ENCODE assay signal across 13 mouse cellular contexts in the genomic region with DNA sequence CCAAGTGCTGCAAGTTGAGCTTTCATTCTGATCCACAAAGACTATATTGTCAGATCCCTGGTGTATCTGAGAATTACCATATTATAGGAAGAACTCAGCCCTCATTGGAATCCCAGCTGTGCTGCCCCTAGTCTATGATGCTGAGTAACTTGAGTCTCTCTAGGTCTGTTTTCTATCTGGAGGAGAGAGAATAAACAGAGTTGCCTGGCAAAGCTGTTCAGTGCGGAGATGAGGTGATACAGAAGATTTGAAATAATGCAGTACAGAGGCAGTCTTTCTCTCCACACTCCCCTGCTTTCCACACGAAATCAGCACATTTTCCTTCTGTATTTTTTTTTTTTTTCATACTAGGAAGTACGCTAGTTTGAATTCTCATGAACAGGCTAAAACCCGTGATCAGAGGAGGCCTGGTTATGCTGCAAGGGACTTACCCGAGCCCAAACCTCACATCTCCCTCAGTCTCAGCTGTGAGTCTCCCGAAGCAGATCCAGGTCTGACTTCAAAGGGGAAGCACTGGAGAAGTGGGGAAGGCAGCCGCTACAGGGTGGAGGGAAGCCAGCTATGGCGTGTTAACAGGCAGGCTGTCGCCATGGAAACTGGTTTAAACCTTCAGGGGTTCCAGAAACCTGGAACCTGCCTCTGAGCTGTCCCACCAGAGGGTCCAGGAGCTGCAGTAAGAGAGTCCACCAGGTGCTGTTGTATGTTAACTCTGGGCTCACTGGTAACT. TPM values are rescaled to one million over a fixed set of nuclear protein-coding genes. Genes with fewer than 3 reads are reported as not detected.
DNase-seq lines count a peak whose midpoint lies in the region; ATAC-seq lines count a peak whose summit lies in the region.
"Had no signal": no experiment of that assay in that cellular context is flagged by ENCODE, and none has a peak within 500 bp of the region (broad histone marks: within the 10 kb centered on the region; RNA-seq: fewer than 3 reads in every experiment).

No protein-coding gene starts in this region.

- no peak overlapping the region for H3K4me3 ChIP-seq in heart, embryonic 10.5 days
- no peak overlapping the region for H3K4me3 ChIP-seq in limb, embryonic 12.5 days (replicated peaks)
- no peak overlapping the region for H3K4me3 ChIP-seq in stomach, embryonic 14.5 days (ENCODE audit: low read depth, low read length)
- H3K4me3 ChIP-seq: layer of hippocampus, adult 2 months; megakaryocyte, embryonic 14.5 days had no signal

- H3K27me3 ChIP-seq in heart, embryonic 10.5 days (ENCODE audit: insufficient read depth, poor library complexity, severe bottlenecking) = no peaks in the 10 kb centered on the region
- H3K27me3 ChIP-seq in limb, embryonic 12.5 days = no peaks in the 10 kb centered on the region
- no peaks in the 10 kb centered on the region for H3K27me3 ChIP-seq in stomach, embryonic 14.5 days (ENCODE audit: control insufficient read depth, insufficient read depth, low read length)
- H3K27me3 ChIP-seq: megakaryocyte, embryonic 14.5 days had no signal

- 0 out of 2 replicates have a peak, but pooled peaks cover 6% of the 10 kb centered on the region for H3K4me1 ChIP-seq in heart, embryonic 10.5 days
- H3K4me1 ChIP-seq in limb, embryonic 12.5 days (replicated peaks) = peaks cover 11% of the 10 kb centered on the region
- H3K4me1 ChIP-seq in stomach, embryonic 14.5 days (ENCODE audit: control insufficient read depth, insufficient read depth, low read length) = peaks cover 12% of the 10 kb centered on the region; the same call in 1 of the 2 replicates

- peak; percentile 37; the same call in 1 of the 2 replicates for ATAC-seq in limb, embryonic 12.5 days (ENCODE audit: insufficient number of reproducible peaks, insufficient read depth, low FRiP score, low TSS enrichment, low read depth)
- ATAC-seq in stomach, embryonic 14.5 days (ENCODE audit: insufficient number of reproducible peaks, insufficient read depth, low FRiP score, low read depth) = no peak
- ATAC-seq: CD4-positive, CD25-positive, alpha-beta regulatory T cell, adult 4 months had no signal

- H3K4me2 ChIP-seq in limb, embryonic 12.5 days = no peak overlapping the region
- no peak overlapping the region for H3K4me2 ChIP-seq in stomach, embryonic 14.5 days (replicated peaks; ENCODE audit: low read depth, low read length)

- H3K27ac ChIP-seq in heart, embryonic 10.5 days = no peak overlapping the region
- H3K27ac ChIP-seq in limb, embryonic 12.5 days = peak overlapping the region; percentile 57
- H3K27ac ChIP-seq in stomach, embryonic 14.5 days (ENCODE audit: low read length) = peak overlapping the region; percentile 61
- H3K27ac ChIP-seq: layer of hippocampus, adult 2 months had no signal

- 78% methylated on average over 9 of the region's 9 CpGs for WGBS in heart, embryonic 10.5 days
- WGBS in limb, embryonic 12.5 days = 60% methylated on average over 9 of the region's 9 CpGs
- WGBS in stomach, embryonic 14.5 days = 68% methylated on average over 9 of the region's 9 CpGs

- no peaks in the 10 kb centered on the region for H3K9me3 ChIP-seq in heart, embryonic 10.5 days
- no peaks in the 10 kb centered on the region for H3K9me3 ChIP-seq in limb, embryonic 12.5 days
- no peaks in the 10 kb centered on the region for H3K9me3 ChIP-seq in stomach, embryonic 14.5 days (ENCODE audit: control insufficient read depth, low read depth, low read length)
- H3K9me3 ChIP-seq: megakaryocyte, embryonic 14.5 days had no signal

- peak; percentile 91 for DNase-seq in heart, adult 11 months
- DNase-seq in heart, embryonic 10.5 days (ENCODE audit: low spot score) = no peak
- DNase-seq in right cerebral cortex, postnatal 25 days = peak; percentile 27
- no peak for DNase-seq in right cerebral cortex, postnatal 14 days
- DNase-seq in Muller cell, postnatal 12 days (ENCODE audit: inconsistent ontology term) = no peak
- no peak for DNase-seq in gastrocnemius, postnatal 4 days (ENCODE audit: low spot score in 2 of 2)
- DNase-seq: cerebellum, adult 9-10 months; thymus, postnatal 36 days had no signal

- peaks cover 76% of the 10 kb centered on the region for H3K36me3 ChIP-seq in heart, embryonic 10.5 days
- H3K36me3 ChIP-seq in limb, embryonic 12.5 days = peaks cover 80% of the 10 kb centered on the region
- peaks cover 37% of the 10 kb centered on the region for H3K36me3 ChIP-seq in stomach, embryonic 14.5 days (ENCODE audit: control insufficient read depth, insufficient read depth, low read length)

- H3K9ac ChIP-seq in limb, embryonic 12.5 days (replicated peaks) = no peak overlapping the region
- H3K9ac ChIP-seq in stomach, embryonic 14.5 days (replicated peaks; ENCODE audit: low read depth, low read length) = no peak overlapping the region

RNA-seq across cellular contexts. Expression of gene Lmbrd2, which starts 9.4 kb away (rescaled TPM):
- 2.1 and 2.2 TPM in 2 replicates for polyA plus RNA-seq in heart, embryonic 10.5 days (2016; fragmentation: Nextera tagmentation; extraction: Ambion mirVana)
- polyA plus RNA-seq in limb, embryonic 12.5 days (2016; fragmentation: Nextera tagmentation; extraction: Ambion mirVana) = 3.4 and 3.5 TPM in 2 replicates
- polyA plus RNA-seq in stomach, embryonic 14.5 days (2014; fragmentation: Nextera tagmentation; extraction: Ambion mirVana) = 7.0 and 7.9 TPM in 2 replicates
- 10 to 100 TPM; 17.9 to 18.0 TPM for total RNA-seq in gastrocnemius, postnatal 4 days (2021)

RNA-seq across cellular contexts. Expression of gene Skp2, which starts 24.3 kb away (rescaled TPM):
- polyA plus RNA-seq in heart, embryonic 10.5 days (2016; fragmentation: Nextera tagmentation; extraction: Ambion mirVana) = 58.1 and 76.3 TPM in 2 replicates
- 139 and 140 TPM in 2 replicates for polyA plus RNA-seq in limb, embryonic 12.5 days (2016; fragmentation: Nextera tagmentation; extraction: Ambion mirVana)
- 70.8 and 73.4 TPM in 2 replicates for polyA plus RNA-seq in stomach, embryonic 14.5 days (2014; fragmentation: Nextera tagmentation; extraction: Ambion mirVana)
- total RNA-seq in gastrocnemius, postnatal 4 days (2021) = 10 to 100 TPM; 19.8 to 20.1 TPM

RNA-seq across cellular contexts. Expression of gene Nadk2, which starts 59.9 kb away (rescaled TPM):
- 54.9 and 61.9 TPM in 2 replicates for polyA plus RNA-seq in heart, embryonic 10.5 days (2016; fragmentation: Nextera tagmentation; extraction: Ambion mirVana)
- polyA plus RNA-seq in limb, embryonic 12.5 days (2016; fragmentation: Nextera tagmentation; extraction: Ambion mirVana) = 33.8 and 34.7 TPM in 2 replicates
- polyA plus RNA-seq in stomach, embryonic 14.5 days (2014; fragmentation: Nextera tagmentation; extraction: Ambion mirVana) = 31.8 and 32.1 TPM in 2 replicates
- total RNA-seq in gastrocnemius, postnatal 4 days (2021) = 10 to 100 TPM; 34.1 to 34.5 TPM

Comparison
In these comparisons a context has a peak if more than half of its experiments do, and no peak if none do; other contexts are left out.
1. DNase-seq: peak in heart, adult 11 months (single experiment) and right cerebral cortex, postnatal 25 days (single experiment); none in heart, embryonic 10.5 days (single experiment), right cerebral cortex, postnatal 14 days (single experiment), Muller cell, postnatal 12 days (single experiment) and gastrocnemius, postnatal 4 days (0 of 2).